Mouse (Mus musculus): ENCODE results near the gene Ppfia3. TPM values are rescaled to one million over a fixed set of nuclear protein-coding genes. Genes with fewer than 3 reads are reported as not detected.

Gene Ppfia3
- polyA plus RNA-seq (2012; ENCODE audit: insufficient read depth, low replicate concordance), result 0.79 TPM in 1 of 2 replicates, not detected in the other

- H3K4me1 ChIP-seq, result peaks cover 66% of the 10 kb centered on the region
- peaks cover 4% of the 10 kb centered on the region for H3K36me3 ChIP-seq (replicated peaks; ENCODE audit: low read length)
- TF ChIP-seq GATA1 (IDR thresholded peaks at IDR 0.05; ENCODE audit: borderline replicate concordance, low read length) (no peak), FLI1 (IDR thresholded peaks at IDR 0.05; ENCODE audit: low read length) (no peak)
- H3K27me3 ChIP-seq (replicated peaks), result peaks cover 79% of the 10 kb centered on the region
- H3K4me3 ChIP-seq (replicated peaks), result peak within 1 kb of the TSS; percentile 94
- no peaks in the 10 kb centered on the region for H3K9me3 ChIP-seq
Observed at GRCm38 (mm10) chr7:45366652-45367019, at the start of gene Ppfia3. Gene Ppfia3 (minus strand): TSS chr7:45367019.

GRCm38 (mm10) chr7:45415636-45416035, 48.8 kb upstream of the Ppfia3 start:
- Histone ChIP-seq H3K27me3 (replicated peaks) (peaks cover 86% of the 10 kb centered on the region), H3K4me3 (replicated peaks) (peak overlapping the region; percentile 82), H3K4me1 (peaks cover 46% of the 10 kb centered on the region), H3K36me3 (replicated peaks; ENCODE audit: low read length) (peaks cover 9% of the 10 kb centered on the region), H3K9me3 (no peaks in the 10 kb centered on the region)
- TF ChIP-seq FLI1 (IDR thresholded peaks at IDR 0.05; ENCODE audit: low read length), result no peak
- no peak for TF ChIP-seq GATA1 (IDR thresholded peaks at IDR 0.05; ENCODE audit: borderline replicate concordance, low read length)

GRCm38 (mm10) chr7:45414740-45415224, 48.0 kb upstream of the Ppfia3 start:
- Histone ChIP-seq H3K4me1 (peaks cover 46% of the 10 kb centered on the region), H3K36me3 (replicated peaks; ENCODE audit: low read length) (peaks cover under 1% of the 10 kb centered on the region), H3K4me3 (replicated peaks) (no peak overlapping the region), H3K27me3 (replicated peaks) (peaks cover 95% of the 10 kb centered on the region), H3K9me3 (no peaks in the 10 kb centered on the region)
- TF ChIP-seq FLI1 (IDR thresholded peaks at IDR 0.05; ENCODE audit: low read length) (no peak), GATA1 (IDR thresholded peaks at IDR 0.05; ENCODE audit: borderline replicate concordance, low read length) (no peak)

- TF ChIP-seq FLI1 (IDR thresholded peaks at IDR 0.05; ENCODE audit: low read length), result no peak
- TF ChIP-seq GATA1 (IDR thresholded peaks at IDR 0.05; ENCODE audit: borderline replicate concordance, low read length), result no peak
- H3K27me3 ChIP-seq (replicated peaks), result peaks cover 95% of the 10 kb centered on the region
- peak overlapping the region; percentile 89 for H3K4me3 ChIP-seq (replicated peaks)
Observed at GRCm38 (mm10) chr7:45413864-45414739, 47.3 kb upstream of the Ppfia3 start.

GRCm38 (mm10) chr7:45413113-45413863, 46.5 kb upstream of the Ppfia3 start, which contains the start of gene Ntf5:
Gene Ntf5 (plus strand): TSS chr7:45413695.
- Histone ChIP-seq H3K4me3 (replicated peaks) (peak within 1 kb of the TSS; percentile 89), H3K4me1 (peaks cover 45% of the 10 kb centered on the region), H3K27me3 (replicated peaks) (peaks cover 95% of the 10 kb centered on the region), H3K36me3 (replicated peaks; ENCODE audit: low read length) (no peaks in the 10 kb centered on the region), H3K9me3 (no peaks in the 10 kb centered on the region)
- TF ChIP-seq FLI1 (IDR thresholded peaks at IDR 0.05; ENCODE audit: low read length), result no peak
- no peak for TF ChIP-seq GATA1 (IDR thresholded peaks at IDR 0.05; ENCODE audit: borderline replicate concordance, low read length)

More at GRCm38 (mm10) chr7:45413864-45414739, 47.3 kb upstream of the Ppfia3 start:
- no peaks in the 10 kb centered on the region for H3K36me3 ChIP-seq (replicated peaks; ENCODE audit: low read length)
- H3K4me1 ChIP-seq, result peaks cover 46% of the 10 kb centered on the region
- H3K9me3 ChIP-seq, result no peaks in the 10 kb centered on the region

GRCm38 (mm10) chr7:45412421-45412820, 45.6 kb upstream of the Ppfia3 start:
- peaks cover 44% of the 10 kb centered on the region for H3K4me1 ChIP-seq
- no peaks in the 10 kb centered on the region; the same call in 1 of the 2 replicates for H3K9me3 ChIP-seq
- no peaks in the 10 kb centered on the region for H3K36me3 ChIP-seq (replicated peaks; ENCODE audit: low read length)
- no peak for TF ChIP-seq GATA1 (IDR thresholded peaks at IDR 0.05; ENCODE audit: borderline replicate concordance, low read length)
- no peak for TF ChIP-seq FLI1 (IDR thresholded peaks at IDR 0.05; ENCODE audit: low read length)
- H3K4me3 ChIP-seq (replicated peaks), result no peak overlapping the region
- peaks cover 95% of the 10 kb centered on the region for H3K27me3 ChIP-seq (replicated peaks)

GRCm38 (mm10) chr7:45409497-45410163, 42.8 kb upstream of the Ppfia3 start:
- Histone ChIP-seq H3K36me3 (replicated peaks; ENCODE audit: low read length) (no peaks in the 10 kb centered on the region), H3K27me3 (replicated peaks) (peaks cover 92% of the 10 kb centered on the region), H3K4me3 (replicated peaks) (no peak overlapping the region), H3K4me1 (peaks cover 56% of the 10 kb centered on the region), H3K9me3 (no peaks in the 10 kb centered on the region; the same call in 1 of the 2 replicates)
- TF ChIP-seq GATA1 (IDR thresholded peaks at IDR 0.05; ENCODE audit: borderline replicate concordance, low read length), result no peak
- no peak for TF ChIP-seq FLI1 (IDR thresholded peaks at IDR 0.05; ENCODE audit: low read length)

GRCm38 (mm10) chr7:45408949-45409348, 42.1 kb upstream of the Ppfia3 start:
- Histone ChIP-seq H3K9me3 (no peaks in the 10 kb centered on the region; the same call in 1 of the 2 replicates), H3K27me3 (replicated peaks) (peaks cover 85% of the 10 kb centered on the region), H3K4me1 (peaks cover 49% of the 10 kb centered on the region), H3K4me3 (replicated peaks) (no peak overlapping the region), H3K36me3 (replicated peaks; ENCODE audit: low read length) (no peaks in the 10 kb centered on the region)
- TF ChIP-seq FLI1 (IDR thresholded peaks at IDR 0.05; ENCODE audit: low read length), result no peak
- no peak for TF ChIP-seq GATA1 (IDR thresholded peaks at IDR 0.05; ENCODE audit: borderline replicate concordance, low read length)

- Histone ChIP-seq H3K4me3 (replicated peaks) (no peak overlapping the region), H3K9me3 (no peaks in the 10 kb centered on the region; the same call in 1 of the 2 replicates), H3K36me3 (replicated peaks; ENCODE audit: low read length) (no peaks in the 10 kb centered on the region), H3K4me1 (peaks cover 43% of the 10 kb centered on the region), H3K27me3 (replicated peaks) (peaks cover 79% of the 10 kb centered on the region)
- TF ChIP-seq GATA1 (IDR thresholded peaks at IDR 0.05; ENCODE audit: borderline replicate concordance, low read length) (no peak), FLI1 (IDR thresholded peaks at IDR 0.05; ENCODE audit: low read length) (no peak)
Observed at GRCm38 (mm10) chr7:45408351-45408750, 41.5 kb upstream of the Ppfia3 start.

Measured in megakaryocyte, embryonic 14.5 days (primary cell).